Mouse (Mus musculus) cerebellum, adult 2 months (tissue): ENCODE measurements around the gene Car10.

Experiments used
- CTCF ChIP-seq: fragments of 200-500 bp; IDR thresholded peaks from 2 replicates; pipeline ENCODE4 v1.5.1; 2011; ENCODE audit warnings: low read depth, mild to moderate bottlenecking, control low read depth, low read length, moderate library complexity, borderline replicate concordance; ENCODE audit not compliant: insufficient read depth
- POLR2A ChIP-seq: fragments of 200-500 bp; IDR thresholded peaks from 2 replicates; pipeline ENCODE4 v1.6.1; 2011; ENCODE audit warnings: low read length, control low read depth, borderline replicate concordance; ENCODE audit not compliant: insufficient read depth

GRCm38 (mm10) chr11:93097431-93097851 lies 387 bp upstream of the Car10 start:
- TF ChIP-seq CTCF (no peak), POLR2A (no peak)
